Mouse (Mus musculus) lung, postnatal 10 days (tissue): Measurements from ENCODE around the gene Pced1b.
"Not testable (repeated sequence)": the region's sequence is repeated elsewhere in the genome, so short reads cannot be mapped to it uniquely, and the experiment has no call there.

ENCODE experiments used
- DNase-seq: peaks from one replicate; pipeline ENCODE4 v3.0.0; 2021

Pced1b gene

GRCm38 (mm10) chr15:97343921-97344320, 97.0 kb downstream of the Pced1b start:
- DNase-seq: no peak

DNA sequence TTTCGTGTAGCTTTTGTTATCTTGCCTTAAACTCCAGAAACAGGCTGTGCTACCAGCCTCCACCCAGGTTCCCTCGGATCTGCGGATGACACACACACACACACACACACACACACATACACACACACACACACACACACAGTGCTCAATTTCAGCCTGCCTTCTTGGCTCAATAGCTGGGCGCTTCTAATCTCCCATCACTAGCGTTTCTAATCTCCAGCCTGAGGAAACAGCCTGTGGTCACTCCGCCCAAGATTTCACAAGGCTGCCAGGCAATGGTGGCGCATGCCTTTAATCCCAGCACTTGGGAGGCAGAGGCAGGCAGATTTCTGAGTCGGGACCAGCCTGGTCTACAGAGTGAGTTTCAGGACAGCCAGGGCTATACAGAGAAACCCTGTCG, 98.2 kb downstream of the Pced1b start:
- no peak for DNase-seq

GRCm38 (mm10) chr15:97345917-97346316, 99.0 kb downstream of the Pced1b start:
- DNase-seq: no peak

DNA sequence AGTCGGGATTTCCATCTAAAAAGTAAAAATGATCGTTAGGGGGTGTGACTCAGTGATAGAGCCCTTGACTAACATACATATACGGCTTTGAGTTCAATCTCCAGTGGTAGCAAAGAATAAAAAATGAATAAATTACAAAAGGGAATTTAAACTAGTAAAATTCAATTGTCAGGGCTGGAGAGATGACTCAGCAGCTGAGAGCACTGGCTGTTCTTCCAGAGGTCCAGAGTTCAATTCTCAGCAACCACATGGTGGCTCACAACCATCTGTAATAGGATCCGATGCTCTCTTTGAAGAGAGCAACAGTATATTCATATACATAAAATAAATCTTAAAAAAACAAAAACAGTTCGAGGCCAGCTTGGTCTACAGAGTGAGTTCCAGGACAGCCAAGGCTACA, 99.5 kb downstream of the Pced1b start:
- DNase-seq: no peak

DNA sequence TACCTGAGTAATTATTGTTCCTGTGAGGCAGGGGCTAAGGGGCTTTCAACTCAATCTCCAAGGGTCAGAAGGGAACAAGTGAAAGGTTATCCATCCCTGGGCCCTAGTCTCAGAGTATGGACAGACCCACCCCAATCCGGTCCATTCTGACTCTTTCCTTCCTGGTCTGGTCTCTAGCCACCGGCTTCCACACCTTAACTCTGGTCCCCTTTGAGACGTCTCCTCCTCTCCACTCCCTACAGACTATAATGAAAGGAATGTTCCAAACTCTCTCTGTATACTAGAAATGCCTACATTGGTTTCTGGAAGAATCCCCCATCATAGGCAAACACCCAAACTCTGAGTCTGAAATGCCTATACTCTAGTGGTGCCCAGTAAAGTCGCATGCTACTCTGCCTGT, 100.0 kb downstream of the Pced1b start:
- no peak for DNase-seq

DNA sequence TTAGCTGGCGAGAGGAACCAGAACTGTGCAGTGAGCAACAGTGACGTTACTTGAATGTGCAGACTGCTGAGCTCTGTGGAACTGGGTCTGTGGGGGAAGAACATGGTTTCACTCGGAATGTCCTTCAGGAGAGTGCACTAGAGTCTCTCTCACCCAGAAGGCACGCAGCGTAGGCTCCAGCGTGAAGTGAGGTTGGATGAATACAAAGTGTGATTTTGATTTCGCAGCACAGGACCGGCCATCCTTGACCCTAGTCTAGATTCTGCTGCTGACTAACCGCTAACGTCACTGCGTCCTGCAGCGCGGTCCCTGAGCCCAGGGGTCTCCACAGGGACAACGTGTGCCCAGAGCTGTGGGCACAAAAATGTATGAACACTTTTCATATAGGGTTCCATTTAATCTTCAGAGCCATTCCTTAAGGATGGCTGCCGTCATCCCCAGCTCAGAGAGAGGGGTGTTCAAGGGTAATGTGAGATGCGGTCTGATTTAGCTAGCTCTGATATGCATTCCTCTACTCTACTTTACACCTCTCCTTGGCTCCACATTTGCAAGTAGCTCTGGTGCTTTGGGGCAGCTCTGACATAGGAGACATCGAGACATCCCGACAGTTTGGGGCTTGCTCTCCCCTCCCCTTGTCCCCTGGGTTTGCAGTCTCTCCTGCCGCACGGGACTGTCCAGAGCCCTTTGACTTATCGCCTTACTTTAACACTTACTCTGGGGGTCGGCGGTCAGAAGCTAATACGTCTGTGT, 101.8 kb downstream of the Pced1b start:
- DNase-seq: no peak

DNA sequence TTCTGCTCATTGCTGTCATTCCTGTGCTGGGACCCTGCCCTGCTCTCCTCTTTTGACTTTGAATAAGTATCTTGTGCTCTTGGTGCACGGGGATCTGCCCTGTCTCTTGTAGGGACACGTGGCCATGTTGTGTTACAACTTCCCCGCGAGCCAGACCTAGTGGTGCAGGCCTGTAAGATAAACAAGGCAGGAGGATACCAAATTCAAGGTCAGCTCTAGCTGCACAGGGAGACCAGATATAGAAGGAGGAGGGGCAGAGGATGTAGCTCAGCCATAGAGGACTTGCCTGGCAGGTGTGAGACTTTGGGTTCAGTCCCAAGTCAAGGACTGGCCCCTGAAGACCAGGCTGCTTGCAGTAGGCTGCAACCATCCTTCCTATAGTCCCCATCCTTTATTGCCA, 103.6 kb downstream of the Pced1b start:
- DNase-seq: no peak

GRCm38 (mm10) chr15:97351016-97351415, 104.1 kb downstream of the Pced1b start:
- peak; percentile 92 for DNase-seq

DNA sequence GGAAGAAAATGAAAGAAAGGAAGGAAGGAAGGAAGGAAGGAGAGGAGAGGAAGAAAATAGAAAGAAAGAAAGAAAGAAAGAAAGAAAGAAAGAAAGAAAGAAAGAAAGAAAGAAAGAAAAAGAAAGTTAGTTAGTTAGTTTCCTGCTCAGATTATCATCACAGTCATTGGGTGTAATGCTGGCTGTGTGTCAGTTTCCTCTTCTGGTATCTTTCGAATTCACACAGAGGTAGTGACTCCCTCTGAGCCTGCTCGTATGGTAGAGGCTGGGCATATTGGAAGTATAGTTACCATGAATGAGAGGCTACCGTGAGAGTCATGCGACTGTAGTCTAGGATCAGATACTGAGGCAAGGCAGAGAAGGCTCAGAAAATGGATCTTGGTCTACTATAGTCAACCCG, 104.8 kb downstream of the Pced1b start:
- no peak for DNase-seq

DNA sequence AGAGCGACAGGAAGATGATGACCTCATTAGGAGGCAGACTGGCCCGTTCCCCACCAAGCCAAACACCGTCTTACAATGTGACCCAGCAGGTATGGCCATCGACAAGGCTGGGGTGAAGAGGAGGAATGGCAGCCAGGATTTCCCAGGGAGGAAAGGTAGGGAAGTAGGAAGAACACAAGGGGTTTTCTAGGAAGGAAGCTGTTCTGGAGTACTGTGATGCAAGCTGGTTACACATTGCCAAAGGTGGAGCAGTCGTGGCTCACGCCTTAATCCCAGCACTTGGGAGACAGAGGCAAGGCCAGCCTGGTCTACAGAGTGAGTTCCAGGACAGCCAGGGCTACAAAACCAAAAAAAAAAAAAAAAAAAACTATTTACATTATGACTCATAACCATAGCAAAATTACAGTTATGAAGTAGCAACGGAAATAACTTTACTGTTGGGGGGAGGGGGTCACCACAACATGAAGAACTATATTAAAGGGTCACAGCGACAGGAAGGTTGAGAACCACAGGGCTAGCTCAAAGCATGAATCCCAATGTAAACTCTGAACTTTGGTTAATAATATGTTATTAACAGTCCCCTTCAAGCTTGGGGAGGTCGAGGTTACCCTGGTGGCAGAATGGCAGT, 108.9 kb downstream of the Pced1b start:
- DNase-seq: no peak

GRCm38 (mm10) chr15:97357016-97357415, 110.1 kb downstream of the Pced1b start:
- DNase-seq: no peak

GRCm38 (mm10) chr15:97360842-97361770, 114.2 kb downstream of the Pced1b start:
- DNase-seq: no peak

- DNase-seq: no peak
Measured at GRCm38 (mm10) chr15:97361771-97362171, 114.9 kb downstream of the Pced1b start.

GRCm38 (mm10) chr15:97364271-97364670, 117.4 kb downstream of the Pced1b start:
- not testable (repeated sequence) for DNase-seq

- no peak for DNase-seq
Measured at GRCm38 (mm10) chr15:97364968-97365367, 118.1 kb downstream of the Pced1b start.

DNA sequence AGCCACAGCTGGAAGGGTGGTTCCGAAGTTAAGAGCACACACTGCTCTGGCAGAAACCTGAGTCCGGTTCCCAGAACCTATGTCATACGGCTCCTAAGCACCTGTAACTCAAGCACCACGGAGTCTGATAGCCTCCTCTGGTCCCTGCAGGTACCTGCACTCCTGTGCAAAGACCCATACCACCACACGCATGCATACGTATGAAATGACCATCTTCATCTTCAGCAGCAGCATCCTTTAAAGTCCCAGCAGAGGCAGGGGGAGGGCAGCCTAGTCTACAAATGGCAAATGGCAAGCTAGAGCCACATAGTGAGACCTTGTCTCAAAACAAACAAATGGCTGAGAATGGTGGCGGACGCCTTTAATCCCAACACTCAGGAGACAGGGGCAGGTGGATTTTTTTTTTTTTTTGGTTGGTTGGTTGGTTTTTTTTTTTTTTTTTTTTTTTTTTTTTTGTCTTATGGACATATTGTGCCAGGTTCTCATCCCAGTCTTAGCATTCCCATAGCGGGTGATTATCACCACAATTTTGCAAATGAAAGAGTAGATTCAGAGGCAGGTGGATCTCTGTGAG, 121.2 kb downstream of the Pced1b start:
- DNase-seq: no peak

- no peak for DNase-seq
Measured at GRCm38 (mm10) chr15:97368631-97369030, 121.7 kb downstream of the Pced1b start.

DNA sequence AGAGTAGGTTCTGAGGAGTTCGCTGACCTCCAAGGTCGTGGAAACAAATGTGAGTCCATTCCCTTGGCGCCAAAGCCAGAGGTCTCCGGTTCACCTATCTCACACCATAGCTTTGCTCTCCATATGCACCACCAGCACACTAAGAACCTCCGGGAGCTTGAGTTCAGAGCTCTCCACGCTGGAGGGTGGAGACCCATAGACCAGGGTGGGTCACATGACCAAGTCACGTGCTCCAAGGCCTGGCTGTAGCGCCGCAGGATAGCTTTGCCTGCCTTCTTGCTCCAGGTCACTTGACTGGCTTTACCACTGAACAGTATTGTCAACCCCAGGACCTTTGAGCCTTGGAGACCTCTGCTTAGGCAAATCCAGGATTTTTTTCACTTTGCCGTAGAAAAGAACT, 122.2 kb downstream of the Pced1b start:
- no peak for DNase-seq

GRCm38 (mm10) chr15:97370880-97371279, 124.0 kb downstream of the Pced1b start:
- no peak for DNase-seq

- DNase-seq: not testable (repeated sequence)
Measured at GRCm38 (mm10) chr15:97372043-97372442, 125.1 kb downstream of the Pced1b start.

DNA sequence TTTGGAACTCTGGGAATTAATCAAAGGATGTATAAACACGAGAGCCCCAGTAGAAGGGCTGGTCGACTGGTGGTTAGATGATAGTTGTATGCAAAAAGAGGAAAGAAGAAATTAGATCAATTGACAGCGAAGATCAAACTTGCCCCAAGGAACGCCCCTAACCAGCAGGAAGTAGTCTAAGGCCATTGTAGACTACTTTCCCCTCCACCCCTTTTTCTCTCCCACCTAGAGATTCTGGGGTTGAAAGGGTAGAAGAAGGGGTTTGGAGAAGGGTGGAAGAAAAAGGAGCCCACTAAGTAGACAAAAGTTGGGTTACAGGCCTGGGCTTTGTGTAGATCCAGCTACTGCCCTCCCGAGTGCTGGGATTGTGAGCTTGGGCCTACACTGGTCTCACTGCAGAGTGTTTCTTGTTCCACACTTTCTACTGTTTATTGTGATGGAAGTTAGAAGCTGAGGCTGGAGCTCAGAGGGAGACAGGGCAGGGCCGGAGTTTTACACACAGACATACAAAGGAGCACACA, 125.8 kb downstream of the Pced1b start:
- DNase-seq: no peak

DNA sequence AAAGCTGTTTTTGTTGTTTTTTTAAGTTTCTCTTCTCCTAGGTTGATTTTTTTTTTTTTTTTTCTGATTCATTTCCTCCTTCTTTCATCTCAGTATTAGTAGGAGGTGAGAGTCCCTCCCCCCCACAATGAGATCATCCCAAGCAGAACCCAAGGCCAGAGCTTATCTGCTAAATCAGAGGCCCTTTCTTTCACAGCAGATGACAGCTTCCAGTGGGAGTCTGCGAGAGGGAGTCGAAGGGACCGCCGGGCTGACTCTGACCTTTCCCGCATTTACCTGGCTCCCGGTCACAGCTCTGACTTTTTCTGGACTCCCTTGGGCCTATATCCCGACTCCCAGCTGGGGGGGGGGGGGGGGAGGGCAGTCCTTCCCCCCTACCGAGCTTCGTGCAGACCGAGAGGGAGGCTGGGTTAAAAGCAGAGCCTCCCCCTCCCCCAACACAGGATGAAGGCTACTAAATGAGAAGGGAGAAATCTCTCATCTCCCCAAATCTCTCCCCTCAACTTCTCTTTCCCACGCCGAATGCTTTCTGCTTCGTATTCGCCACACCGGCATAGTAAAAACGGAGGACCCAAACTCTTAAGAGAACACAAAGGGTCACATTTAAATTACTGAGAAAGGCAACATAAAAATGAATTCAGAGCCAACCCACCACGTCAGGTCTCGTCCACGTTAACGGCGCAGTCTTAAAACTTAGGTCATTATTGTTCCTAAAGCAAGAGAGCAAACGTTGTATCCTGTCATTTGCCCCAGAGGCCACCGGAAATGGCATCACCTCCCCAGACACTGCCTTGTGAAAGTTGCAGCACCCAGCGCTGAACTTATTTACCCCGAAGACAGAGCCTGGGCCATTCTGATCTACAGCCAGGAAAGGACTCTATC, 126.5 kb downstream of the Pced1b start:
- DNase-seq: peak; percentile 57
